Mouse (Mus musculus) spleen, postnatal 14 days (tissue): ENCODE results near the gene Btbd2.
"Not testable (repeated sequence)": the region's sequence is repeated elsewhere in the genome, so short reads cannot be mapped to it uniquely, and the experiment has no call there.

ENCODE experiments used
- DNase-seq, 2 experiments: peaks; one replicate each; pipeline ENCODE4 v3.0.0; 2021 to 2022; ENCODE audit warnings: low spot score in 2 of 2

Btbd2 gene

DNA sequence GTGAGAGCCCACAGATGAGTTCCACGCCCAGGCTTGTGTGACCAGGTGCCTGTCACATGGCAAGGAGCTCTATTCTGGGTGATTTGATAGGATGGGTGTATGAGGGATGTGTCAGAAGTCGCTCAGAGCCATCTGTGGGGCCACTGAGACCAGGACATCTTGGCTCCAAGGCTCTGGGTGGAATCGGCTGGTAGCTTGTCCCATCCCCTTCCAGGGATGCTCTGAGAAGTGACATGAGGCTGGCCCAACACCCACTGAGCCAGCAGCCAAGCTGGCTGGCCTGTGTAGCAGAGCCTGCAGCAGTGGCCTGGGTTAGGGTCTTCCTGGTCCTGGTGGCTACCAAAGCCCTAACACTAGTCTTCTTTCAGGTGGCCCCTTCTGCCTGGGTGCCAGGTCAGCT, 48.4 kb downstream of the Btbd2 start:
- DNase-seq: no peak

DNA sequence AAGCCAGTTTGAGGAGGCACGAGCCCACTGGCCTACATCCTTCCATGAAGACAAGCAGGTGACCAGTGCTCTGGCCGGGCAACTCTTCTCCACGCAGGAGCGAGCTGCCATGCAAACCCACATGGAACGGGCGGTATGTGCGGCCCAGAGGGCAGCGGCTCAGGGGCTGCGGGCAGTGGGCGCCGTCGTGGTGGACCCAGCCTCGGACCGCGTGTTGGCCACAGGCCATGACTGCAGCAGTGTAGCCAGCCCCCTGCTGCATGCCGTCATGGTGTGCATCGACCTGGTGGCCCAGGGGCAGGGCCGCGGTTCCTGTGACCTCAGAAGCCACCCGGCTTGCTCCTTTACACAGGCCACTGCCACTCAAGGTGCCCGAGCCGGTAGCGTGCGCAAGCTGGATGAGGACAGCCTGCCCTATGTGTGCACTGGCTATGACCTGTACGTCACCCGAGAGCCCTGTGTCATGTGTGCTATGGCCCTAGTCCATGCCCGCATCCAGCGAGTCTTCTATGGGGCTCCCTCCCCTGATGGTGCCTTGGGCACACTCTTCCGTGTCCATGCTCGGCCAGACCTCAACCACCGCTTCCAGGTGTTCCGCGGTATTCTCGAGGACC, 50.0 kb downstream of the Btbd2 start:
- no peak for DNase-seq

DNA sequence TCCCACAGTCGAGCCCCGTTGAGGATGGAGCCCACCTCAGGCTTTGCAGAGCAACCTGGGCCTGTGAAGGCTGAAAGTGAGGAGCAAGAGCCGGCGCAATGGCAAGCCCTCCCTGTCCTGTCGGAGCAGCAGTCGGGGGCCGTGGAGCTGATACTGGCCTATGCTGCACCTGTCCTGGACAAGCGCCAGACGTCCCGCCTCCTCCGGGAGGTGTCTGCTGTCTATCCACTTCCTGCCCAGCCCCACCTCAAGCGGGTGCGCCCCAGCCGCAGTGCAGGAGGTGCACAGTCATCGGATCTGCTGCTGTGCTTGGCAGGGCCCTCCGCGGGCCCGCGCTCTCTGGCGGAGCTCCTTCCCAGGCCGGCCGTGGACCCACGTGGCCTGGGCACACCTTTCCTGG, 50.6 kb downstream of the Btbd2 start:
- DNase-seq: no peak

DNA sequence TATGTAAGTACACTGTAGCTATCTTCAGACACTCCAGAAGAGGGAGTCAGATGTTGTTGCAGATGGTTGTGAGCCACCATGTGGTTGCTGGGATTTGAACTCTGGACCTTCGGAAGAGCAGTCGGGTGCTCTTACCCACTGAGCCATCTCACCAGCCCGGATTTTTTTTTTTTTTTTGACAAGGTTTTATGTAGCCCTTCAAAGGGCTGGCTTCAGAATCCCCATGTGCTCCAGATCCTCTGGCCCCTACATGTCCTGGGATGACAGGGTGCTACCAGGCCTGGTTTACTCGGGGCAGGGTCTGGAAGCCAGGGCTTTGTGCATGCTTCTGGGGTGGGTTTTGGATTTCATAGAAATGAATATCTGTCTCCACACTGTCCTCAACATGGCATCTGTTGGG, 51.1 kb downstream of the Btbd2 start, which contains the start of gene Gm49322:
Gene Gm49322, plus strand, starts transcription at position 301 of the 400 bp plus-strand sequence.
- DNase-seq: not testable (repeated sequence)

DNA sequence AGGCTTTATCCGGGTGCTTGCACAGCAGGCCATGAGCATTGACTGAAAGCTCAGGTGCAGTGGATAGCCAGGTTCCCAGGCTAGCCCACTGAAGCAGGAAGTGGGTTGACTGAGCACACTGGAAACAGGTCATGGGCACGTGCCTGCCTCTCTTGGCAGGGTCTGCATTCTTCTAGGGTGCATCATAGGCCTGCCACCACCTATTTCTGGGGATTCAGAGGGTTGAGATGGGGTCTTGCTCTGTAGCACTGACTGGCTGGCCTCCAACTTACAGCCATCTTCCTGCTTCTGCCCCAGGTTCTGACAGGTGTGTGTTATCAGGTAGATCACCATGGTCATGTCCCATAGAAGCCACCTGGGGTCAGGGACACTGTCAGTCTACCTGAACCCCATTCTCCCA, 51.9 kb downstream of the Btbd2 start:
- no peak for DNase-seq

DNA sequence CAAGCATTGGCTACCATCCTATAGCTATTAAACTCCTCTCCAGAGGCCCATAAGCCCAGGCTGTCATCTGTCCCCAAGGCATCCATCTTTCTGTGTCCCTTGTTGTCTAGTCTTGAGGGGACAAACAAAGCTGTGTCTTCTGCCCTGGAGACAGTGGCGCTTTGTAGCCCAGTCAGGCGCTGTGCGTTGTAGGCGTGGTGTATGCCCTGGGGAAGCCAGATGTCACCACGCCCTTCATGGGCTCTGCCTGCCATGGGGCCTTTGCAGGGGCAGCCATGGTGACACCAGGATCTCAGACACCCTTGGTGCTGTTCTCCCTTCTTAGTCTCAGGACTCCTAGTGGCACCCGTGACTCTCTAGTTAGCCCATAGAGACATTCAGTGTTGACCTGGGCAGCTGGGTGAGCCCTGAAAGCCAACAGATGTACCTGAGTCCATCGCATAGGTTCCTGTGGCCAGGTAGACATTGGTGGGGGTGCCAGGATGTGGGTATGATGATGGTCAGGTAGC, 52.8 kb downstream of the Btbd2 start:
- peak; percentile 45 to 68 for DNase-seq

DNA sequence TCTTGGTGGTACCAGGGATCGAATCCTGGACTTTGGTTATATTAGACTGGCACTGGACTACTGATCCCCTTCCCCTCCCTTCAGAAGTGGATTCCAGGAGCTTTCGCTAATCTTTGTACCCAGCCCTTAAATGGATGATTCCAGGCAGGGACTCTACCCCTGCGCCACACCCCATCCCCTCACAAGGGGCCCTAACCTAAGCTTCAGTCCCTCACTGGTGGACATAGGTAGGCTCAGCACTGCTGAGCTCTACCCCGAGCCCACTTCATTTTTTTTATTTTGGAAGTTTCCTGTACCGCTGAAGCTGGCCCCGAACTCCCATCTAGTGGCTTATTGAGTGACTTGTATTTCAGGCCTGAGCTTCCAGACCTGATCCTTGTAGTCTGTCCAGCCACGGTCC, 53.5 kb downstream of the Btbd2 start:
- no peak for DNase-seq

DNA sequence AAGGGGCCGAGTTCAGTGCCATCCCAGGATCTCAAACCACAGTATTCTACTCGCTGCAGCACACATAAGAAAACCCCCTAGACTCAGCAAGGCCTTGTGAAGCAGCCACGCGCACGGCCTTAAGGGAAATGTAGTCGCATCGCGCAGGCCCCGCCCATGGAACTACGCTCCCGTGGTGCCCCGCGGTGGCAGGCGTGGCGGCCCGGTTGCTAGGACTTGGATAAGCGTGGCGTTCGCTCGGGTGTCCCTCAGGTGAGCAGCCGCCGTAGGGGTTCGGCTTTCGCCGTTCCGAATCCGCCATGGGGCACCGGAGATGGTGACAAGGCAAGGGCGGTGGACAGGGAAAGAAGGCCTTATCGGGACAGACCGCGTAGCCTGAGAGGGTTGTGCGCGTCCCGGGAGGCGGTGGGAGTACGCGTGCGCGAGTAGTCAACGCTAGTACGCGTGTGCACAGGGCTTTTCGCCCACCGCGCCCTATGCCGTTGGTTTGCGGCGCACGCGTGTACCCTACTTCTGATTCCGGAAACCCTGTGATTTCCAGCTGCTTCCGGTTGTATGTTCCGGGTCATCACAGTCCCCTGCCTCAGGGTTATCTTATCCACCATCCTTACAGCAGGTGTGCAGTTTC, 54.1 kb downstream of the Btbd2 start, which contains the start of the genes Scamp4 and Adat3:
Gene Scamp4, plus strand, starts transcription at position 175 of the 628 bp plus-strand sequence.
Gene Adat3, plus strand, starts transcription at position 183 of the 628 bp plus-strand sequence.
- peak; percentile 87 to 90 for DNase-seq

DNA sequence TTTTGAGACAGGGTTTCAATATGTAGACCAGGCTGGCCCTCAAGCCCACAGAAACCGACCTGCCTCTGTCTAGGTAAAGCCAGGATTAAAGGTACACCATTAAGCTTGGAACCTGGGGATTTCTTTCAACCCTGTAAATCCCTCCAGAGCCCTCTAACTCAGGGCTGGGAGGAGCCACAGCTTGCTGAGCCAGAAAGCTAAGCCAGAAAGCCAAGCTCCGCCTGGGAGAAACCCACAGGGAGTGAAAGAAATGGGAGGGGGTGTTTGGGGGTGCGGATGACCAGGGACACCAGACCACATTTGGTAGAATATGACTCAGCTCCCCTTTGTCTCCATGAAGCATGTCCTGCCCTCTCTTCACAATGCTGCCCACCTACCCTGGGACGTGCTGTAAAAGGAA, 60.6 kb downstream of the Btbd2 start:
- no peak for DNase-seq
